Mouse (Mus musculus): ENCODE measurements around the gene Ppcdc. TPM values are rescaled to one million over a fixed set of nuclear protein-coding genes. Genes with fewer than 3 reads are reported as not detected.
A peak's percentile ranks its signal among the peaks of the same experiment; 100 is the strongest.
"Not testable (repeated sequence)": the region's sequence is repeated elsewhere in the genome, so short reads cannot be mapped to it uniquely, and the experiment has no call there.

Ppcdc gene
- polyA plus RNA-seq, 1 experiment, result 36.1 TPM

- 11% methylated on average over 11 of the region's 11 CpGs for WGBS
- peak; percentile 61 for DNase-seq
Observed at GRCm38 (mm10) chr9:57433097-57434032, 6.6 kb downstream of the Ppcdc start.

GRCm38 (mm10) chr9:57432480-57432879 lies 7.4 kb downstream of the Ppcdc start:
- peaks cover 5% of the 10 kb centered on the region for H3K4me1 ChIP-seq (ENCODE audit: control insufficient read depth, insufficient read depth, low read length)
- H3K4me3 ChIP-seq (replicated peaks; ENCODE audit: extremely low read depth, low read depth, low read length), result no peak overlapping the region
- DNase-seq, result no peak
- 94% methylated on average over 3 of the region's 3 CpGs for WGBS
- TF ChIP-seq CTCF (IDR thresholded peaks at IDR 0.05; ENCODE audit: insufficient read depth, low read length), result no peak
- TF ChIP-seq POLR2A (IDR thresholded peaks at IDR 0.05; ENCODE audit: borderline replicate concordance, extremely low read depth, low read depth, low read length), result no peak

More at GRCm38 (mm10) chr9:57433097-57434032, 6.6 kb downstream of the Ppcdc start:
- H3K4me3 ChIP-seq (replicated peaks; ENCODE audit: extremely low read depth, low read depth, low read length), result no peak overlapping the region
- H3K4me1 ChIP-seq (ENCODE audit: control insufficient read depth, insufficient read depth, low read length), result peaks cover 5% of the 10 kb centered on the region
- TF ChIP-seq POLR2A (IDR thresholded peaks at IDR 0.05; ENCODE audit: borderline replicate concordance, extremely low read depth, low read depth, low read length) (no peak), CTCF (IDR thresholded peaks at IDR 0.05; ENCODE audit: insufficient read depth, low read length) (peak; percentile 88)

DNA sequence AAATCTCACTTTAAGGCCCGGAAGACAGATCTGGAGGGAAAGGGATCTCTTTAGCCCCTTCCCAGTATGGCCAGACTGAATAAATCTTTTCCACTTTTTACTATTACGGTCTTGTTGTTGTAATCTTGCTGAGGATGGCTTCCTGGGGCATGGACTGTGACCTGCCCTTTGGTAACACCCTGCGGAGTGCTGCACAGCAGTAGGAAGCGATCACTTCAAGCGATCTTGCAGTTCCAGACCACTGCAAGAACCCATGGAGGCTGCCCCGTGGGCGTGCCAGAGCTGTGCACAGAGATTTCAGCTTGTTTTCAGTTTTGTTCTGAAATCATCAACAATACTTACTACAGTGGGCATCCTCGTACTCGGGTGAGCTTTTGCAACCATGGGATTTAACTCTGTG lies 8.7 kb downstream of the Ppcdc start:
- 69% methylated on average over 9 of the region's 9 CpGs for WGBS
- Histone ChIP-seq H3K4me1 (ENCODE audit: control insufficient read depth, insufficient read depth, low read length) (peaks cover 5% of the 10 kb centered on the region), H3K4me3 (replicated peaks; ENCODE audit: extremely low read depth, low read depth, low read length) (no peak overlapping the region)
- DNase-seq, result no peak
- TF ChIP-seq POLR2A (IDR thresholded peaks at IDR 0.05; ENCODE audit: borderline replicate concordance, extremely low read depth, low read depth, low read length), result no peak
- TF ChIP-seq CTCF (IDR thresholded peaks at IDR 0.05; ENCODE audit: insufficient read depth, low read length), result no peak

DNA sequence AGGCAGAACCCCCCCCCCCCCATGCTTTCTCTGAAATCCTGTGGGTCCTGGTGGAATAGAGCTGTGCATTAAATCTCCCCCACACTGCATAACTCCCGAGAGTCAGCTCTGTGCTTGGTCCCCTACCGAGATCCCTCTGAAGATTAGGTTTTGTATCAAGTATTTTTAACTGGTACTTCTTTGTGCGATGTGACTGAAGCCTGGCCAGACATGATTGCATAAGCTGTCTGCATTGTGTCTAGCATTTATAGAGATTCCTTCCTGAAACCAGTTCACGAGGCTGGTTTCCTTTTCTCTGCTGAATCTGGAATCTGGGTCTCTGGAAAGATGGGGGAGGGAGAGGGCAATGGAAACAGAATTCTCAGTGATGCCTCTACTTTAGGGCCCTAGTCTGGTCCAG lies 11.5 kb downstream of the Ppcdc start:
- no peak for DNase-seq
- WGBS, result 19% methylated on average over 4 of the region's 4 CpGs
- no peak for TF ChIP-seq POLR2A (IDR thresholded peaks at IDR 0.05; ENCODE audit: borderline replicate concordance, extremely low read depth, low read depth, low read length)
- TF ChIP-seq CTCF (IDR thresholded peaks at IDR 0.05; ENCODE audit: insufficient read depth, low read length), result no peak
- Histone ChIP-seq H3K4me3 (replicated peaks; ENCODE audit: extremely low read depth, low read depth, low read length) (no peak overlapping the region), H3K4me1 (ENCODE audit: control insufficient read depth, insufficient read depth, low read length) (peaks cover 2% of the 10 kb centered on the region)

DNA sequence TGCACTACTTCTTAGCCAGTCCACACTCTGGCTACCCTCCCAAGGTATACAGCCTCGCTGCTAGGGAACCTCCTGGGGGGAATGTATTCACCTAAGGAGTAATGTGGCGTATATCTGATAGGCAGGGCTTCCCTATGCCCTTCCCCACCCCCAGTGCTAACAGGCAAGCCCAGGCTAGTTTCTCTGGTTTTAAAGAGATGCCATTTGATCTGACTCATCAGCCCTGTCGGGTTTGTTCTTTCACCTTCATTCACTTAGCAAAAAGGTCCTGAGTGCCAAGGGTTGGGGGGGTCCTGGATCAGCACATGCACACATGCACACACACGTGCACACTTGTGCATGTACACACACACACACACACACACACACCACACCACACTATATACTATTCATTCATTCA lies 12.0 kb downstream of the Ppcdc start:
- 72% methylated on average over 4 of the region's 4 CpGs for WGBS
- no peak for DNase-seq
- peaks cover 2% of the 10 kb centered on the region; the same call in 1 of the 2 replicates for H3K4me1 ChIP-seq (ENCODE audit: control insufficient read depth, insufficient read depth, low read length)
- TF ChIP-seq POLR2A (IDR thresholded peaks at IDR 0.05; ENCODE audit: borderline replicate concordance, extremely low read depth, low read depth, low read length), result no peak
- TF ChIP-seq CTCF (IDR thresholded peaks at IDR 0.05; ENCODE audit: insufficient read depth, low read length), result no peak
- H3K4me3 ChIP-seq (replicated peaks; ENCODE audit: extremely low read depth, low read depth, low read length), result no peak overlapping the region

- H3K4me1 ChIP-seq (ENCODE audit: control insufficient read depth, insufficient read depth, low read length); DNase-seq; H3K4me3 ChIP-seq (replicated peaks; ENCODE audit: extremely low read depth, low read depth, low read length): not testable (repeated sequence)
- WGBS, result 94% methylated on average over 4 of the region's 4 CpGs
Observed at GRCm38 (mm10) chr9:57427123-57427522, 12.8 kb downstream of the Ppcdc start.

DNA sequence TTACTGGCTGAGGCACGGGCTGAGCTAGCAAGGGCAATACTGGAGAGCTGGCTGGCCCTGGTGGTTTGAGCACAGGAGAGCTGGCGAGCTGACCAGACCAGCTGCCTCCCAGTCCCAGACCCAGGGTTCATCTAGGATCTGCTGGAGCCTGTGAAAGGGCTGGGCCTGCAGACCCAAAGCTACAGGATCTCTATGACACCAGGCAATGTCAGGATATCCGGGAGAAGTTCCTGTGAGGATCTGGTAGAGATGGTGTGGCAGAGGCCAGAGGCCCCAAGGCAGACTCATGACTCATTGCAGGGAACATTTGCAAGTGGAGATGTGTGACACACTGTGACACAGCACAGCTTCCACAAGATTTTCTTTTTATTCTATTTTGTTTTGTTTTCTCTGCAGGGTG lies 14.8 kb downstream of the Ppcdc start:
- no peak for DNase-seq
- Histone ChIP-seq H3K4me3 (replicated peaks; ENCODE audit: extremely low read depth, low read depth, low read length) (no peak overlapping the region), H3K4me1 (ENCODE audit: control insufficient read depth, insufficient read depth, low read length) (peaks cover 14% of the 10 kb centered on the region)
- WGBS, result 50% methylated on average over 3 of the region's 3 CpGs
- TF ChIP-seq POLR2A (IDR thresholded peaks at IDR 0.05; ENCODE audit: borderline replicate concordance, extremely low read depth, low read depth, low read length) (no peak), CTCF (IDR thresholded peaks at IDR 0.05; ENCODE audit: insufficient read depth, low read length) (no peak)

GRCm38 (mm10) chr9:57424066-57424465 lies 15.9 kb downstream of the Ppcdc start:
- TF ChIP-seq POLR2A (IDR thresholded peaks at IDR 0.05; ENCODE audit: borderline replicate concordance, extremely low read depth, low read depth, low read length) (no peak), CTCF (IDR thresholded peaks at IDR 0.05; ENCODE audit: insufficient read depth, low read length) (no peak)
- H3K4me1 ChIP-seq (ENCODE audit: control insufficient read depth, insufficient read depth, low read length), result peaks cover 16% of the 10 kb centered on the region
- no peak overlapping the region for H3K4me3 ChIP-seq (replicated peaks; ENCODE audit: extremely low read depth, low read depth, low read length)
- 55% methylated on average over 6 of the region's 6 CpGs for WGBS
- DNase-seq, result no peak

DNA sequence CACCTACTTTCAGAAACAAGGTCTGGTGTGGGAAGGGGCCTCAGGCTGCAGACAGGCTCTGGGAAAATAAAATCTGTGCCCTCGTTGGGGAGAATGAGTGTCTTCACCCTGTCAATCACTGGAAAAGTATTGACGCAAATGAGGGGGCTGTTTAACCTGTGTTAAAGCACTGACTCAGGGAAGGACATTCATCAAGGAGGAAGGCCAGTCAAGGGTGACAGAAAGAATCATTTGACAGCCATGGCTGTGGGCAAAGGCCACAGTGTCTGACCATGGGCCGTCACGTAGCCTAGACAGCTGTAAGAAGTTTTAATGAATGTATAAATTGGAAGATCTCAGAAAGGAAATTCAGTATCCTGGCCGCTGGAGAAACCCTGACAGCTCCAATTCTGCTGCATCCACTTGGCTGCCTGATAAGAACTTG lies 18.2 kb downstream of the Ppcdc start:
- Histone ChIP-seq H3K4me1 (ENCODE audit: control insufficient read depth, insufficient read depth, low read length) (peaks cover 16% of the 10 kb centered on the region), H3K4me3 (replicated peaks; ENCODE audit: extremely low read depth, low read depth, low read length) (no peak overlapping the region)
- 51% methylated on average over 5 of the region's 5 CpGs for WGBS
- no peak for DNase-seq
- TF ChIP-seq CTCF (IDR thresholded peaks at IDR 0.05; ENCODE audit: insufficient read depth, low read length) (no peak), POLR2A (IDR thresholded peaks at IDR 0.05; ENCODE audit: borderline replicate concordance, extremely low read depth, low read depth, low read length) (no peak)

- no peak overlapping the region for H3K4me3 ChIP-seq (replicated peaks; ENCODE audit: extremely low read depth, low read depth, low read length)
- peak; percentile 58 for DNase-seq
- TF ChIP-seq CTCF (IDR thresholded peaks at IDR 0.05; ENCODE audit: insufficient read depth, low read length), result no peak
- TF ChIP-seq POLR2A (IDR thresholded peaks at IDR 0.05; ENCODE audit: borderline replicate concordance, extremely low read depth, low read depth, low read length), result peak; percentile 38; the same call in 1 of the 2 replicates
- 8% methylated on average over 9 of the region's 9 CpGs for WGBS
- H3K4me1 ChIP-seq (ENCODE audit: control insufficient read depth, insufficient read depth, low read length), result peaks cover 16% of the 10 kb centered on the region
Observed at GRCm38 (mm10) chr9:57421121-57421571, 18.8 kb downstream of the Ppcdc start.

All from lung, adult 2 months (tissue).